Mouse (Mus musculus): Measurements from ENCODE around the gene Mlycd. TPM values are rescaled to one million over a fixed set of nuclear protein-coding genes. Genes with fewer than 3 reads are reported as not detected.
A peak's percentile ranks its signal among the peaks of the same experiment; 100 is the strongest.

Mlycd gene
- polyA plus RNA-seq, 1 experiment from 2014 or later, result 18.0 TPM

DNA sequence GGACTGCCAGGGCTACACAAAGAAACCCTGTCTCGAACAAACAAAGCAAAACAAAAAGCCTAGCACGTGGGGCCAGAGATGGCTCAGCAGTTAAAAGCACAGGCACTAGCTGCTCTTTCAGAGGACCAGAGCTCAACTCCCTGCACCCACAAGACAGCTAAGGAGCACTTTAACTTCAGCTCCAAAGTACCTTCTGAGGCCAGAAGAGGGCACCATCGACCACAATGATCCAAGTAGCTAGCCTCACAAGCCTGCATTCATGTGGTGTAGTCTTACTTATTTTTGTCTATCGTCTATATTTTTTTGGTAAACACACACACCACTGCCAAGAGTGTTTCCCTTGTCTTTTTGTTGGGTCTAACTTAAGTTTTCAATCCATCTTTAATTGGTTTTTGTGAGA is 14.1 kb upstream of the Mlycd start:
- WGBS, result 43% methylated on average over 4 of the region's 4 CpGs

DNA sequence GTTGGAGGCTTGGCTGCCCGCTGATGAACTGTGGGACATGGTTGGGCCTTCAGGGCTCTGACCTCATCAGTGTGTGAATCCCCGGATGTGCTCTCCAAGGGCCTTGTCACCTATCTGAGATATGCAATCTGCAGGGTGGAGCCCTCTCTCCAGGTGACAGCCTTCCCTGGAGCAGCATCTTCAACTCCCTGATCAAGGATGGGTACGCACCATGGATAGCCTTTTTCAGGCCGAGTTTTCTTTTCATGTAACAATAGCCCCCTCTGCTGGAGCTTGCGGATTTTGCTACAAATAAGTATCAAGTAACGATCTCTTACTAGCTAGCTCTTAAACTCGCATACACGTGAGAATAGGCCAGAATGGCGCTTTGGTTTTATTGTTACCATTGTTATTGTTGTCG is 10.2 kb upstream of the Mlycd start:
- Histone ChIP-seq H3K36me3 (no peaks in the 10 kb centered on the region), H3K27me3 (replicated peaks) (no peaks in the 10 kb centered on the region), H3K9ac (no peak overlapping the region), H3K9me3 (no peaks in the 10 kb centered on the region), H3K4me3 (replicated peaks) (no peak overlapping the region), H3K4me1 (no peaks in the 10 kb centered on the region), H3K4me2 (no peak overlapping the region), H3K27ac (no peak overlapping the region)
- 19% methylated on average over 10 of the region's 10 CpGs for WGBS
- no peak for ATAC-seq (ENCODE audit: insufficient read depth, low FRiP score, low read depth)

More for the DNA sequence above, 14.1 kb upstream of the Mlycd start:
- H3K27ac ChIP-seq, result no peak overlapping the region
- no peak overlapping the region for H3K4me3 ChIP-seq (replicated peaks)
- H3K27me3 ChIP-seq (replicated peaks), result no peaks in the 10 kb centered on the region
- no peaks in the 10 kb centered on the region for H3K9me3 ChIP-seq
- no peak overlapping the region for H3K4me2 ChIP-seq
- no peak overlapping the region for H3K9ac ChIP-seq
- ATAC-seq (ENCODE audit: insufficient read depth, low FRiP score, low read depth), result no peak
- H3K4me1 ChIP-seq, result no peaks in the 10 kb centered on the region
- no peaks in the 10 kb centered on the region for H3K36me3 ChIP-seq

DNA sequence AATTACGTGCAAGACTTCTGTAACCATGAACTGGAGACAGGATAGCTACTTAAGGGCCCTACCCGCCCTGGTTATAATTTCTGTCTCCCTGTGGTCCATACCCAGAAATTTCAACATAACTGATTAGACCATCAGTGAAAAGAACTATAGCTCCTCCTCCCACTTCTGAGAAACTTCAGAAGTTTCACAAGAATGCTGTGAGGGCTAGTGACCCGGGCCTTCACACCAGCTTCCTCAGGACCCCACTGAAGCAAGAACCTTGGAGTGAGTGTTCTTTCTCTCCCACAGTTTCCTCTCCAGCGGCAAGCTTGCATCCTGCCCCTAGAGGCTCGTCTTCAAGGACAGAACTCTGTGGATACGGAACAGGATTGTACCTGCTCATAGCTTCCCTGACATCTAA is 8.8 kb upstream of the Mlycd start:
- Histone ChIP-seq H3K9ac (no peak overlapping the region), H3K4me1 (no peaks in the 10 kb centered on the region), H3K4me3 (replicated peaks) (no peak overlapping the region), H3K36me3 (no peaks in the 10 kb centered on the region), H3K27ac (no peak overlapping the region), H3K9me3 (no peaks in the 10 kb centered on the region), H3K4me2 (no peak overlapping the region), H3K27me3 (replicated peaks) (no peaks in the 10 kb centered on the region)
- 72% methylated on average over 6 of the region's 6 CpGs for WGBS
- ATAC-seq (ENCODE audit: insufficient read depth, low FRiP score, low read depth), result no peak

DNA sequence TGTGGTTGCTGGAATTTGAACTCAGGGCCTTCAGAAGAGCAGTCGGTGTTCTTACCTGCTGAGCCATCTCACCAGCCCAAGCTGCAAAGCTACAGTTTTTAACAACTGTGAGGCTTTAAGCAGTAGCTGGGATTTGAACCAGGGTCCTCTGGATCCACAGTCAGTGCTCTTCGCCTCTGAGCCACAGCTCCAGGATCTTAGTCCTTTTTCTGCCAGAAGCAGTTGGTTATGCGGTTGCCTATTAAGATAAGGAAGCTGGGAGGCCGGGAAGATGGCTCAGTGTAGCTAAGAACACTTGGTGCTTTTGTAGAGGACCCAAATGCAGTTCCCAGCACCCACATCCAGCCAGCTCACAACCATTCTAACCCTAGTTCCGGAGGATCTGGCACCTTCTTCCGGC is 7.7 kb upstream of the Mlycd start:
- no peak for ATAC-seq (ENCODE audit: insufficient read depth, low FRiP score, low read depth)
- H3K27ac ChIP-seq, result no peak overlapping the region
- no peak overlapping the region for H3K4me3 ChIP-seq (replicated peaks)
- no peak overlapping the region for H3K9ac ChIP-seq
- WGBS, result 79% methylated on average over 6 of the region's 6 CpGs
- H3K4me2 ChIP-seq, result no peak overlapping the region
- H3K9me3 ChIP-seq, result no peaks in the 10 kb centered on the region
- H3K27me3 ChIP-seq (replicated peaks), result no peaks in the 10 kb centered on the region
- no peaks in the 10 kb centered on the region for H3K36me3 ChIP-seq
- no peaks in the 10 kb centered on the region for H3K4me1 ChIP-seq

DNA sequence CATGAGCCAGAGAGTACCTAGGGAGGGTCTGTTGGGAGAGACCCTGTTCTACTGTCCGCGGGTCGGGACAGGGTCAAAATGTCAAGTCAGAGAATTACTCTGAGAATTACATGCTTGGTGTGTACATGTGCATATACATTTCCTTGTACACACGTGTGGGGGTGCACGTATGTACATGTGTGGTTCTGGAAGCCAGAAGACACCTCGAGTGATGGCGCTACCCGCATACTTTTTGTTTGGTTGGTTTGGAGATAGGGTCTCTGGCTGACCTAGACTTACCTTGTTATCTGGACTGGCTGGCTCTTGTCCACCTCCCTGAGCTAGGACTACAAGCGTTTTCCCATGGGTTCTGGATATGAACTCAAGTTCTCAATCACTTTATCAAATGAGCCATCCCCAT is 581 bp upstream of the Mlycd start:
- no peaks in the 10 kb centered on the region for H3K9me3 ChIP-seq

DNA sequence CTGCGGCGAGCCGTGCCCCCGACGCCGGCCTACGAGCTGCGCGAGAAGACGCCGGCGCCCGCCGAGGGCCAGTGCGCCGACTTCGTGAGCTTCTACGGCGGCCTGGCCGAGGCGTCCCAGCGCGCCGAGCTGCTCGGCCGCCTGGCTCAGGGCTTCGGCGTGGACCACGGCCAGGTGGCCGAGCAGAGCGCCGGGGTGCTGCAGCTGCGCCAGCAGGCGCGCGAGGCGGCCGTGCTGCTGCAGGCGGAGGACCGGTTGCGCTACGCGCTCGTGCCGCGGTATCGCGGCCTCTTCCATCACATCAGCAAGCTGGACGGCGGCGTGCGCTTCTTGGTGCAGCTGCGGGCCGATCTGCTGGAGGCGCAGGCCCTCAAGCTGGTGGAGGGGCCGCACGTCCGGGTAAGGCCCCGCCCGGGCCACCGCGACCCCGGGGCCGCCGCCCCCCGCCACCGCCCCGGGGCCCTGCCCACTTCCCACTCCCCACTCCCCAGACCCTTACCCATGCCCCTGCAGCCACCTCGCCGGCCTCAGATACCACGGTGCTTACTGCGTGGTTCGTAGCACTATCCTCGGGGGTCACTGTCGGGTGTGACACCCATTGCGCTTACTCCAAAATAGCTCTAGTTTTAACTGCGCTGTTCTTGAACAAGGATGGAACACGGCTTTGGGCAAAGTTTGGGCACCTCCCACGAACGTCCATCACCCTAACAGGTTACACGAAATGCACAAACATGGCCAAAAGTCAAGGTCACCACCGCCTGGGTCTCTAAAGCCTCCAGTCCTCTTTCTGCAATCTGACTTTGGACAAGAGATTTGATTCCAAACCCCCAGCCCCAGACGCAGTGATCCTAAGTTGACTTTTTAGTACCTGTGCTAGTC is 633 bp downstream of the Mlycd start:
- peaks cover 10% of the 10 kb centered on the region; the same call in 1 of the 2 replicates for H3K4me1 ChIP-seq

More for the DNA sequence above, 581 bp upstream of the Mlycd start:
- no peaks in the 10 kb centered on the region for H3K27me3 ChIP-seq (replicated peaks)
- H3K4me2 ChIP-seq, result peak overlapping the region; percentile 99
- ATAC-seq (ENCODE audit: insufficient read depth, low FRiP score, low read depth), result no peak
- H3K9ac ChIP-seq, result 0 out of 2 replicates have a peak overlapping the region, but pooled peaks have one; percentile 71
- peaks cover 4% of the 10 kb centered on the region; the same call in 1 of the 2 replicates for H3K36me3 ChIP-seq
- H3K4me1 ChIP-seq, result peaks cover 9% of the 10 kb centered on the region; the same call in 1 of the 2 replicates
- H3K4me3 ChIP-seq (replicated peaks), result peak overlapping the region; percentile 77
- no peak overlapping the region for H3K27ac ChIP-seq
- 70% methylated on average over 9 of the region's 9 CpGs for WGBS

DNA sequence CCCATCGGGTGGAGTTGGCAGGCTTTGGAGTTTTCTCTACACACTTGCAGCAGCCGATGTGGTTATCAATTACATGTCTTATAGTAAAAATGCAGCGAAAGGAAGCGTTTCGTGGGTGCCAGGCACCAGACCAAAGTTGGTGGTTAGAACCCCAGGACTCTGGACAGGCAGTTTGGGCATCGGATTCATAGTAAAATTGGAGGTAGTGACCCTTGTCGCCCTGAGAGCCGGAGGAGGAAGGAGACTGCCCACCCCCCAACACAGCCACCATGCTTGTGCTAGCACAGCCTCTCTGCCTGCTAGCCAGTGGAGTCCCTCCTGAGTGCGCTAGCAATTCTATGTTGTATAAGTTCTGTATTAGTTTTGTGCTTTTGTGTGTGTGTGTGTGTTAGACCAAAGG is 3.9 kb downstream of the Mlycd start:
- Histone ChIP-seq H3K4me1 (peaks cover 11% of the 10 kb centered on the region; the same call in 1 of the 2 replicates), H3K36me3 (peaks cover 11% of the 10 kb centered on the region; the same call in 1 of the 2 replicates), H3K27ac (no peak overlapping the region), H3K4me2 (no peak overlapping the region), H3K9me3 (no peaks in the 10 kb centered on the region), H3K4me3 (replicated peaks) (no peak overlapping the region), H3K9ac (no peak overlapping the region), H3K27me3 (replicated peaks) (no peaks in the 10 kb centered on the region)
- WGBS, result 87% methylated on average over 9 of the region's 9 CpGs
- ATAC-seq (ENCODE audit: insufficient read depth, low FRiP score, low read depth), result no peak

More for the DNA sequence above, 633 bp downstream of the Mlycd start:
- 4% methylated on average over 80 of the region's 83 CpGs for whole genome bisulfite sequencing
- peak; percentile 51 for ATAC-seq (ENCODE audit: insufficient read depth, low FRiP score, low read depth)
- peak overlapping the region; percentile 99 for H3K4me2 ChIP-seq
- H3K27ac ChIP-seq, result peak overlapping the region; percentile 78
- H3K36me3 ChIP-seq, result peaks cover 4% of the 10 kb centered on the region; the same call in 1 of the 2 replicates
- peak overlapping the region; percentile 77 for H3K4me3 ChIP-seq (replicated peaks)
- H3K9me3 ChIP-seq, result no peaks in the 10 kb centered on the region
- peak overlapping the region; percentile 71 for H3K9ac ChIP-seq
- H3K27me3 ChIP-seq (replicated peaks), result no peaks in the 10 kb centered on the region

DNA sequence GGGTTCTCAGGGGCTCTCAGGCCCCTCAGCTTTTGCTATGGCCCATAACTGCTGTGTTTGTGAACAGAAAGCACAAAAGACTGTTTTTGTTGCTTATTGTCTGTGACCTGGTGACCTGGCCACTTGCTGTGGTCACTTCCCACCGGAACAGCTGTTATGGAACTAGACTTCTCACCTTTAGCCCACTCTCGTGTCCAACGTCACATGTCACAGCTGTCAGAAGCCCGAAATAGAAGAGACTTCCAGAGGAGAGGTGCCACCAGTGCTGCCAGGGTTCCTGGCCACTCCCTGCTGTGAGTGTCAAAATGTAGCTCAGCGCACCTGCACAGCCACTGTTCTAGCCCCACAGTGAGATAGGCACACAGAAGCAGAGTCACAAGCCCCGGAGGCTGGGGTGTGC is 4.6 kb downstream of the Mlycd start:
- no peak for ATAC-seq (ENCODE audit: insufficient read depth, low FRiP score, low read depth)
- H3K4me1 ChIP-seq, result peaks cover 11% of the 10 kb centered on the region; the same call in 1 of the 2 replicates
- no peaks in the 10 kb centered on the region for H3K9me3 ChIP-seq
- 76% methylated on average over 6 of the region's 6 CpGs for WGBS
- no peak overlapping the region for H3K4me2 ChIP-seq
- peaks cover 11% of the 10 kb centered on the region; the same call in 1 of the 2 replicates for H3K36me3 ChIP-seq
- no peak overlapping the region for H3K4me3 ChIP-seq (replicated peaks)
- no peak overlapping the region for H3K27ac ChIP-seq
- H3K9ac ChIP-seq, result no peak overlapping the region
- no peaks in the 10 kb centered on the region for H3K27me3 ChIP-seq (replicated peaks)

DNA sequence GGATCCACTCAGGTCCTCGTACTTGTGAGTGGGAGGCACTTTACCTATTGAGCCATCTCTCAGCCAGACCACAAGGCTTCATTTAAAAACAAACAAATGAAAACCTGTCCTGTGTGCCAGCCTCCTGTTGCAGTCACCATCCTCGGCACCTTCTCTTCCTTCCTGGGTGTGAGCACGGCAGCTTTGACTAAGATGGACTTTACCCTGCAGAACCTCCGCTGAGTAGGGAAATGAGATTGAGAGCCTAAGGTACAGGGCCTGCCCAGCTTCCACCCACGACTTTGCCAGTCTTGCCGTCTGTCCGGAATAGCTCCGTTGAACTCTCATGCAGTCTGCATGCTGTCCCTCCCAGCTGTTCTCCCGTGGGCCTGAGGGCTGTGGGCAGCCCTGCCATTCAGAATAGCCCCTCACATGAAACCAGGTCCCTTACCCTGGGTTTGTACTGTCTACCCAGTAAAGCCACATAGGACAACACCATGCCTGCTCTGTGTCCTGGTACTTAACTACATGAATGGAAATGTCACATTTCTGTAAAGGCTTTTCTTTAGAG is 5.5 kb downstream of the Mlycd start:
- H3K4me3 ChIP-seq (replicated peaks), result no peak overlapping the region
- no peak overlapping the region for H3K9ac ChIP-seq
- ATAC-seq (ENCODE audit: insufficient read depth, low FRiP score, low read depth), result peak; percentile 53; the same call in 1 of the 2 replicates
- no peak overlapping the region for H3K4me2 ChIP-seq
- no peak overlapping the region; the same call in 1 of the 2 replicates for H3K27ac ChIP-seq
- peaks cover 11% of the 10 kb centered on the region; the same call in 1 of the 2 replicates for H3K4me1 ChIP-seq
- no peaks in the 10 kb centered on the region for H3K27me3 ChIP-seq (replicated peaks)
- WGBS, result 65% methylated on average over 9 of the region's 9 CpGs
- H3K9me3 ChIP-seq, result no peaks in the 10 kb centered on the region
- peaks cover 11% of the 10 kb centered on the region; the same call in 1 of the 2 replicates for H3K36me3 ChIP-seq

DNA sequence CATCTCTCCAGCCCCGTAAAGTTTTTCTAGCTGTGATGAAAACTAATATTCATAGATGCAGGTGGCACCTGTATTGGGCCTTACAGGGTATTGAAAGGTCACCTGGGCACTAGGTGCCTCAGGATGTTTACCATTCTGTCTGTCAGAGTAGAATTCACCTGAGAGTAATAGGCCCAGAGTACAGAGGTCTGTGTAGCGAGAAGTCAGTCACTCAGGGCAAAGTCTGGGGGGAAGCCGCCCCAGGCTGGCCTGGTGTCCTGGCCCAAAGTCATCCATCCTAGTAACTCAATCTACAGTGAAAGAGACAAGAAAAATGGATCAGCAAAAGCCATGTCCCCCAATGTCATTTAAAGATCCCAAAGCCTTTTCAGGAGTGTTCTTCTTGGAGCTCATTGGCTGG is 6.2 kb downstream of the Mlycd start:
- no peak overlapping the region for H3K4me2 ChIP-seq
- 65% methylated on average over 3 of the region's 3 CpGs for WGBS
- H3K36me3 ChIP-seq, result peaks cover 11% of the 10 kb centered on the region; the same call in 1 of the 2 replicates
- no peaks in the 10 kb centered on the region for H3K9me3 ChIP-seq
- ATAC-seq (ENCODE audit: insufficient read depth, low FRiP score, low read depth), result no peak; the same call in 1 of the 2 replicates
- H3K4me1 ChIP-seq, result peaks cover 5% of the 10 kb centered on the region; the same call in 1 of the 2 replicates
- no peak overlapping the region for H3K9ac ChIP-seq
- H3K4me3 ChIP-seq (replicated peaks), result no peak overlapping the region
- no peak overlapping the region for H3K27ac ChIP-seq
- no peaks in the 10 kb centered on the region for H3K27me3 ChIP-seq (replicated peaks)

DNA sequence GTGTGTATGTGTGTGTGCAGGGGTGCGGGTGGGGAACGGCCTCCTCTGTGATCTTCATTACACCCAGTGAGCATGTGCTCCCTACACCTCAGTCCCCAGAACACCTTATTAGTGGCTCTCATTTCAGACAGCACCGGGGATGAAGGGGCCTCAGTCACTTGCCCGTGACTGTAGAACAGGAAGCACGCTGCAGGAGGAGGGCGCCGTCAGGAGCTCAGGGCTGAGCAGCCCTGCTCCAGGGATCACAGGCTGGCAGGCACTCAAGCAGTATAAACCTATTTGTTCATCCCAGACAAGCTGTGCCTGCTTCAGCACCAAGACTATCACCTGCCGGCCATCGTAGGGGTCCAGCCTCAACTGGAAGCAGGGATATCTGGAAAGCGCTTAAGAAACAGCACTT is 9.2 kb downstream of the Mlycd start:
- H3K4me1 ChIP-seq, result 0 out of 2 replicates have a peak, but pooled peaks cover 2% of the 10 kb centered on the region
- H3K36me3 ChIP-seq, result 0 out of 2 replicates have a peak, but pooled peaks cover 11% of the 10 kb centered on the region
- no peak overlapping the region for H3K4me3 ChIP-seq (replicated peaks)
- no peak overlapping the region for H3K9ac ChIP-seq
- H3K4me2 ChIP-seq, result no peak overlapping the region
- no peaks in the 10 kb centered on the region for H3K27me3 ChIP-seq (replicated peaks)
- H3K9me3 ChIP-seq, result no peaks in the 10 kb centered on the region
- no peak overlapping the region for H3K27ac ChIP-seq
- ATAC-seq (ENCODE audit: insufficient read depth, low FRiP score, low read depth), result no peak
- 78% methylated on average over 10 of the region's 10 CpGs for WGBS

DNA sequence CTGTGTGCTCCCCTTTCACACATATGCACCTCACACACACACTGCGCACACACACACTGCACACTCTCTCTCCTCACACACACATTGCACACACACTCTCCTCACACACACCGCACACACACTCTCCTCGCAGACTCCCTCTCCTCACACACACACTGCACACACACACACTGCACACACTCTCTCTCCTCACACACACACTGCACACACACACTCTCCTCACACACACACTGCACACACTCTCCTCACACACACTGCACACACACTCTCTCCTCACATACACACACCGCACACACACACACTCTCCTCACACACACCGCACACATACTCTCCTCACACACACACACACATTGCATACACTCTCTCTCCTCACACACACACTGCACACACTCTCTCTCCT is 10.0 kb downstream of the Mlycd start:
- Histone ChIP-seq H3K4me2 (no peak overlapping the region), H3K4me1 (0 out of 2 replicates have a peak, but pooled peaks cover 2% of the 10 kb centered on the region), H3K9ac (no peak overlapping the region), H3K27ac (no peak overlapping the region), H3K9me3 (no peaks in the 10 kb centered on the region), H3K36me3 (peaks cover 14% of the 10 kb centered on the region; the same call in 1 of the 2 replicates), H3K27me3 (replicated peaks) (no peaks in the 10 kb centered on the region), H3K4me3 (replicated peaks) (no peak overlapping the region)
- ATAC-seq (ENCODE audit: insufficient read depth, low FRiP score, low read depth), result no peak
- WGBS, result 97% methylated on average over 5 of the region's 5 CpGs

Measured in stomach, embryonic 15.5 days (tissue).